In the genomic region with DNA sequence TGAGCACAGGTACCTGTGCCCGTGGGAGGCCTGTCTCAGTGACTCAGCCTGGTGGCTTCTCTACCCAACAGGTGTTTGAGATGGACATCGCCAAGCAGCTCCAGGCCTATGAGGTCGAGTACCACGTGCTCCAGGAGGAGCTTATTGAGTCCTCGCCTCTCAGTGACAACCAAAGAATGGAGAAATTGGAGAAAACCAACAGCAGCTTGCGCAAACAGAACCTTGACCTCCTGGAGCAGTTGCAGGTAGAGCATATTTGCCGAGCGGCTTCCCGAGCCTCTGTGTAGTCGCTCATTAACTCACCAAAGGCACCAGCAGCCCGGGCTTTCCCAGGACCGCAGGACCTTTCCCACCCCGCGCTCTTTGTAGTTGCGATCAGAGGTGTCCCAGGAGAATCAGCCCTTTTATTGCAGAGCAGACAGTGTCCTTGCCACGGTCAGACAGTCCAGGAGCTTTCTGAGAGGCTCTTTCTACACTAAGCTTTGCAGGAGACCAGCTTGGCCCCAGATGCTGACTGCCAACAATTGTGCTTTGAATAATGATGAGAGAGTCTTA, we compare ENCODE assay signal across 9 mouse cellular contexts.
DNase-seq lines count a peak whose midpoint lies in the region; ATAC-seq and TF ChIP-seq lines count a peak whose summit lies in the region.
"Had no signal": no experiment of that assay in that cellular context is flagged by ENCODE, and none has a peak within 500 bp of the region (broad histone marks: within the 10 kb centered on the region; RNA-seq: fewer than 3 reads in every experiment).

No protein-coding gene starts in this region.

- WGBS in forebrain, postnatal 0 days = 56% methylated on average over 16 of the region's 16 CpGs
- 64% methylated on average over 16 of the region's 16 CpGs for WGBS in midbrain, embryonic 11.5 days

- no peaks in the 10 kb centered on the region for H3K36me3 ChIP-seq in forebrain, postnatal 0 days (ENCODE audit: insufficient read depth)
- H3K36me3 ChIP-seq in midbrain, embryonic 11.5 days (ENCODE audit: control insufficient read depth, insufficient read depth, low read length) = no peaks in the 10 kb centered on the region

- H3K4me3 ChIP-seq in forebrain, postnatal 0 days (ENCODE audit: low read depth, low read length) = no peak overlapping the region
- no peak overlapping the region for H3K4me3 ChIP-seq in midbrain, embryonic 11.5 days (ENCODE audit: low read depth, low read length)
- H3K4me3 ChIP-seq: myocyte had no signal

- intact Hi-C loops in left cerebral cortex, postnatal 14 days (cut with DNase I) = no loop called here

- no peaks in the 10 kb centered on the region for H3K27me3 ChIP-seq in forebrain, postnatal 0 days (ENCODE audit: insufficient read depth, low read length)
- no peaks in the 10 kb centered on the region for H3K27me3 ChIP-seq in midbrain, embryonic 11.5 days (ENCODE audit: control insufficient read depth, insufficient read depth, low read length)

- no peaks in the 10 kb centered on the region for H3K9me3 ChIP-seq in forebrain, postnatal 0 days (ENCODE audit: low read length)
- H3K9me3 ChIP-seq in midbrain, embryonic 11.5 days (ENCODE audit: control insufficient read depth, low read length) = no peaks in the 10 kb centered on the region

- peak; percentile 23; the same call in 1 of the 2 replicates for ATAC-seq in forebrain, postnatal 0 days
- ATAC-seq in midbrain, embryonic 11.5 days (ENCODE audit: low FRiP score) = peak; percentile 90

- peak; percentile 30 for DNase-seq in embryo, embryonic 10.5 days (ENCODE audit: low spot score)
- no peak for DNase-seq in embryo, embryonic 11 days
- DNase-seq in forebrain, postnatal 0 days = no peak
- DNase-seq in kidney, postnatal 25 days = peak; percentile 85 to 95
- no peak for DNase-seq in midbrain, embryonic 11.5 days (ENCODE audit: low spot score, missing footprints)
- no peak for DNase-seq in right cerebral cortex, adult 2 months (ENCODE audit: low spot score in 2 of 2)
- DNase-seq in left cerebral cortex, postnatal 14 days (ENCODE audit: low spot score in 2 of 2) = no peak
- DNase-seq in frontal cortex, postnatal 10 days (ENCODE audit: low spot score in 2 of 2) = no peak

- no peak overlapping the region for H3K4me2 ChIP-seq in forebrain, postnatal 0 days (ENCODE audit: low read depth)
- no peak overlapping the region for H3K4me2 ChIP-seq in midbrain, embryonic 11.5 days

- no peak for TF ChIP-seq CTCF in forebrain, postnatal 0 days (IDR thresholded peaks at IDR 0.05; ENCODE audit: low read depth)

- H3K4me1 ChIP-seq in forebrain, postnatal 0 days (ENCODE audit: insufficient read depth) = no peaks in the 10 kb centered on the region
- H3K4me1 ChIP-seq in midbrain, embryonic 11.5 days (ENCODE audit: control insufficient read depth, insufficient read depth, low read length) = peaks cover 13% of the 10 kb centered on the region

- H3K9ac ChIP-seq in forebrain, postnatal 0 days = no peak overlapping the region
- H3K9ac ChIP-seq in midbrain, embryonic 11.5 days (ENCODE audit: low read length) = no peak overlapping the region

- no peak overlapping the region for H3K27ac ChIP-seq in forebrain, postnatal 0 days (ENCODE audit: low read depth, low read length)
- peak overlapping the region; percentile 10 for H3K27ac ChIP-seq in midbrain, embryonic 11.5 days (ENCODE audit: low read depth, low read length)

Comparison
In these comparisons a context has a peak if more than half of its experiments do, and no peak if none do; other contexts are left out.
1. DNase-seq: peak in embryo, embryonic 10.5 days (single experiment) and kidney, postnatal 25 days (2 of 2); none in embryo, embryonic 11 days (single experiment), forebrain, postnatal 0 days (single experiment), midbrain, embryonic 11.5 days (single experiment), right cerebral cortex, adult 2 months (0 of 2), left cerebral cortex, postnatal 14 days (0 of 2) and frontal cortex, postnatal 10 days (0 of 2).